In genomic region chr4:31786284-31786683, GRCm38 (mm10) we compare ENCODE assay signal across 19 mouse cellular contexts.
DNase-seq lines count a peak whose midpoint lies in the region; TF ChIP-seq lines count a peak whose summit lies in the region.
"Had no signal": no experiment of that assay in that cellular context is flagged by ENCODE, and none has a peak within 500 bp of the region (broad histone marks: within the 10 kb centered on the region; RNA-seq: fewer than 3 reads in every experiment).

No protein-coding gene starts in this region.

- no peak overlapping the region for H3K27ac ChIP-seq in layer of hippocampus, adult 2 months
- H3K27ac ChIP-seq: forebrain, embryonic 13.5 days; heart, embryonic 13.5 days; kidney, embryonic 15.5 days; left cerebral cortex, adult 2 months; limb, embryonic 12.5 days; macrophage; midbrain, embryonic 12.5 days had no signal

- no peak overlapping the region for H3K4me3 ChIP-seq in layer of hippocampus, adult 2 months
- H3K4me3 ChIP-seq: forebrain, embryonic 13.5 days; heart, embryonic 13.5 days; kidney, embryonic 15.5 days; left cerebral cortex, adult 2 months; limb, embryonic 12.5 days; midbrain, embryonic 12.5 days; myocyte had no signal

- TF ChIP-seq CTCF in layer of hippocampus, adult 2 months (conservative IDR thresholded peaks at IDR 0.05) = peak; percentile 47

- DNase-seq in embryo, embryonic 10.5 days (ENCODE audit: low spot score) = peak; percentile 27
- no peak for DNase-seq in embryo, embryonic 9.5 days (ENCODE audit: extremely low spot score)
- DNase-seq in layer of hippocampus, adult 2 months (ENCODE audit: low spot score in 2 of 2) = no peak
- DNase-seq in layer of hippocampus, adult 18-20 months (ENCODE audit: low spot score in 2 of 2) = no peak
- DNase-seq in 416B (ENCODE audit: low read depth) (peak; percentile 12), NIH3T3 (ENCODE audit: low read depth) (peak; percentile 20)
- DNase-seq in right cerebral cortex, postnatal 25 days = no peak
- DNase-seq in kidney, postnatal 36 days = no peak
- DNase-seq: adrenal gland, postnatal 25 days; B cell, adult 2 months; cerebellum, adult 8-10 months had no signal

Comparison
In these comparisons a context has a peak if more than half of its experiments do, and no peak if none do; other contexts are left out.
1. DNase-seq: peak in embryo, embryonic 10.5 days (single experiment), 416B (single experiment) and NIH3T3 (single experiment); none in embryo, embryonic 9.5 days (single experiment), layer of hippocampus, adult 2 months (0 of 2), layer of hippocampus, adult 18-20 months (0 of 2), right cerebral cortex, postnatal 25 days (single experiment) and kidney, postnatal 36 days (0 of 2).